Mouse (Mus musculus) small intestine, adult 2 months (tissue): ENCODE data around the gene Rasa3. TPM values are rescaled to one million over a fixed set of nuclear protein-coding genes. Genes with fewer than 3 reads are reported as not detected.
A peak's percentile ranks its signal among the peaks of the same experiment; 100 is the strongest.

Source experiments
- H3K27ac ChIP-seq: fragments of 200-500 bp; 2 replicates; pipeline ENCODE4 v1.5.1; 2012; ENCODE audit warnings: low read depth, low read length, control low read depth, inconsistent platforms; ENCODE audit not compliant: insufficient read depth
- H3K27me3 ChIP-seq: fragments of 200-500 bp; 2 replicates; pipeline ENCODE4 v1.6.1; 2012; ENCODE audit warnings: mild to moderate bottlenecking, moderate library complexity, low read length, inconsistent platforms; ENCODE audit not compliant: control insufficient read depth, insufficient read depth
- H3K36me3 ChIP-seq: fragments of 200-500 bp; 2 replicates; pipeline ENCODE4 v1.6.1; 2012; ENCODE audit warnings: mild to moderate bottlenecking, low read length, control low read depth, inconsistent platforms; ENCODE audit not compliant: control insufficient read depth, insufficient read depth
- H3K4me1 ChIP-seq: fragments of 200-500 bp; 2 replicates; pipeline ENCODE4 v1.6.1; 2012; ENCODE audit warnings: low read length, inconsistent platforms, mixed read lengths; ENCODE audit not compliant: control insufficient read depth, insufficient read depth, insufficient read length
- H3K4me3 ChIP-seq: fragments of 200-500 bp; 2 replicates; pipeline ENCODE4 v1.5.1; 2012; ENCODE audit warnings: low read depth, mild to moderate bottlenecking, control low read depth, inconsistent platforms, low read length, moderate library complexity
- CTCF ChIP-seq: fragments of 200-500 bp; IDR thresholded peaks from 2 replicates; pipeline ENCODE4 v1.5.1; 2012; ENCODE audit warnings: low read depth, mild to moderate bottlenecking, control low read depth, inconsistent platforms, low read length, moderate library complexity, mixed read lengths; ENCODE audit not compliant: insufficient replicate concordance, insufficient read length; ENCODE audit errors: extremely low read depth
- POLR2A ChIP-seq: fragments of 200-500 bp; IDR thresholded peaks from 2 replicates; pipeline ENCODE4 v1.6.1; 2012; ENCODE audit warnings: low read depth, mild to moderate bottlenecking, control low read depth, inconsistent platforms, low read length, moderate library complexity
- WGBS: fragments of 180-500 bp; shearing (Covaris S2); methylation state at CpG from one replicate; pipeline ENCODE4 v1.1.7; 2018; 5-methylcytosine and 5-hydroxymethylcytosine counted together
- polyA plus RNA-seq: library from polyadenylated mRNA; depleted of rRNA; stranded (reverse); fragments of >200 nt; gene quantifications from 2 replicates; pipeline ENCODE4 v1.2.3, GENCODE M21; 2012

Gene Rasa3
- polyA plus RNA-seq, 1 experiment, result 13.1 TPM

- Histone ChIP-seq H3K27me3 (no peaks in the 10 kb centered on the region), H3K4me1 (peaks cover 4% of the 10 kb centered on the region; the same call in 1 of the 2 replicates), H3K27ac (no peak overlapping the region), H3K4me3 (no peak overlapping the region), H3K36me3 (no peaks in the 10 kb centered on the region)
- WGBS, result 52% methylated on average over 9 of the region's 9 CpGs
- peak; percentile 93; the same call in 1 of the 2 replicates for TF ChIP-seq CTCF
- TF ChIP-seq POLR2A, result no peak
Measured at GRCm38 (mm10) chr8:13550718-13551573, 126.5 kb downstream of the Rasa3 start.

- Histone ChIP-seq H3K4me1 (peaks cover 4% of the 10 kb centered on the region; the same call in 1 of the 2 replicates), H3K27me3 (no peaks in the 10 kb centered on the region), H3K4me3 (no peak overlapping the region), H3K27ac (0 out of 2 replicates have a peak overlapping the region, but pooled peaks have one; percentile 29), H3K36me3 (no peaks in the 10 kb centered on the region)
- 32% methylated on average over 9 of the region's 9 CpGs for WGBS
- TF ChIP-seq POLR2A, result no peak
- no peak for TF ChIP-seq CTCF
Measured at GRCm38 (mm10) chr8:13548831-13549230, 128.6 kb downstream of the Rasa3 start.

- H3K4me3 ChIP-seq, result no peak overlapping the region
- 41% methylated on average over 4 of the region's 4 CpGs for WGBS
- peaks cover 4% of the 10 kb centered on the region; the same call in 1 of the 2 replicates for H3K4me1 ChIP-seq
- no peaks in the 10 kb centered on the region for H3K27me3 ChIP-seq
- no peak overlapping the region for H3K27ac ChIP-seq
- no peaks in the 10 kb centered on the region for H3K36me3 ChIP-seq
- peak; percentile 53; the same call in 1 of the 2 replicates for TF ChIP-seq CTCF
- no peak for TF ChIP-seq POLR2A
Measured at GRCm38 (mm10) chr8:13548235-13548634, 129.2 kb downstream of the Rasa3 start.

GRCm38 (mm10) chr8:13546421-13546820 is 131.0 kb downstream of the Rasa3 start:
- Histone ChIP-seq H3K27ac (no peak overlapping the region), H3K27me3 (no peaks in the 10 kb centered on the region), H3K36me3 (no peaks in the 10 kb centered on the region), H3K4me1 (peaks cover 3% of the 10 kb centered on the region; the same call in 1 of the 2 replicates), H3K4me3 (no peak overlapping the region)
- WGBS, result 94% methylated on average over 4 of the region's 4 CpGs
- no peak for TF ChIP-seq POLR2A
- no peak for TF ChIP-seq CTCF

GRCm38 (mm10) chr8:13541526-13541925 is 135.9 kb downstream of the Rasa3 start:
- 0 out of 2 replicates have a peak, but pooled peaks cover 3% of the 10 kb centered on the region for H3K4me1 ChIP-seq
- no peak overlapping the region for H3K27ac ChIP-seq
- H3K36me3 ChIP-seq, result no peaks in the 10 kb centered on the region
- WGBS, result 60% methylated on average over 5 of the region's 5 CpGs
- no peaks in the 10 kb centered on the region for H3K27me3 ChIP-seq
- H3K4me3 ChIP-seq, result no peak overlapping the region
- TF ChIP-seq POLR2A (no peak), CTCF (no peak)

GRCm38 (mm10) chr8:13540122-13540521 is 137.3 kb downstream of the Rasa3 start:
- 84% methylated on average over 5 of the region's 5 CpGs for WGBS
- TF ChIP-seq CTCF (no peak), POLR2A (no peak)
- Histone ChIP-seq H3K4me1 (0 out of 2 replicates have a peak, but pooled peaks cover 3% of the 10 kb centered on the region), H3K27me3 (no peaks in the 10 kb centered on the region), H3K27ac (no peak overlapping the region), H3K4me3 (no peak overlapping the region), H3K36me3 (no peaks in the 10 kb centered on the region)

- TF ChIP-seq POLR2A (no peak), CTCF (no peak)
- 57% methylated on average over 6 of the region's 6 CpGs for WGBS
- Histone ChIP-seq H3K27me3 (no peaks in the 10 kb centered on the region), H3K4me1 (0 out of 2 replicates have a peak, but pooled peaks cover 3% of the 10 kb centered on the region), H3K4me3 (no peak overlapping the region), H3K27ac (no peak overlapping the region; the same call in 1 of the 2 replicates), H3K36me3 (no peaks in the 10 kb centered on the region)
Measured at GRCm38 (mm10) chr8:13538821-13539220, 138.6 kb downstream of the Rasa3 start.
